Mouse (Mus musculus) brown adipose tissue, adult 24 weeks (tissue): ENCODE measurements around the gene Tbl1xr1. TPM values are rescaled to one million over a fixed set of nuclear protein-coding genes. Genes with fewer than 3 reads are reported as not detected.

Experiments
- H3K27ac ChIP-seq: fragments of 200-500 bp; replicated peaks from 2 replicates; pipeline ENCODE4 v1.5.1; 2012; ENCODE audit warnings: low read depth, mild to moderate bottlenecking, low read length
- H3K4me1 ChIP-seq: fragments of 200-500 bp; 2 replicates; pipeline ENCODE4 v1.6.1; 2012; ENCODE audit warnings: low read length, mixed read lengths; ENCODE audit not compliant: control insufficient read depth, insufficient read depth, insufficient read length
- H3K4me3 ChIP-seq: fragments of 200-500 bp; 2 replicates; pipeline ENCODE4 v1.5.1; 2012; ENCODE audit warnings: low read depth, mild to moderate bottlenecking, low read length, moderate library complexity; ENCODE audit not compliant: insufficient read depth
- polyA plus RNA-seq: library from polyadenylated mRNA; stranded (reverse); fragments of >200 nt; gene quantifications from 2 replicates; pipeline ENCODE4 v1.2.4, GENCODE M21; 2012; ENCODE audit not compliant: missing spikeins, insufficient read depth, insufficient read length

Tbl1xr1 gene
- polyA plus RNA-seq, 1 experiment, result 21.8 TPM

DNA sequence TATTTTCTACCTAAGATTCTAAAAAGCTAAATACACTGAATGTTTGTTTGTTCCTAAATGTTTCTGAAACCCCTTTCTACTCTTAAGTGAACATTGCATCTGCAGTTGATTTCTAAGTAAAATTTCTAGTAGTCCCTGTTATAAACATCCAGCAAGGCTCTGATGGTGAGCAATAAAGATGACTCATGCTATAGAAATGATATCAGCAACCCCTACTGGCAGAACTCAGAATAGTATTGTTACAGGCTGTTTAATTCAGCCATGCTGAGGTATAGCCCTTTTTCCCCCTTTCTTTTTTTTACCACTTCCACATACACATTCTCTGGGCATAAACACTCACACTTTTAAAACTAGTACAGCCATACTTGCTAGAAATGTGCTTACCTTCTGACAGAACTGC lies 114.0 kb downstream of the Tbl1xr1 start:
- no peaks in the 10 kb centered on the region for H3K4me1 ChIP-seq
- no peak overlapping the region for H3K4me3 ChIP-seq
- no peak overlapping the region for H3K27ac ChIP-seq

DNA sequence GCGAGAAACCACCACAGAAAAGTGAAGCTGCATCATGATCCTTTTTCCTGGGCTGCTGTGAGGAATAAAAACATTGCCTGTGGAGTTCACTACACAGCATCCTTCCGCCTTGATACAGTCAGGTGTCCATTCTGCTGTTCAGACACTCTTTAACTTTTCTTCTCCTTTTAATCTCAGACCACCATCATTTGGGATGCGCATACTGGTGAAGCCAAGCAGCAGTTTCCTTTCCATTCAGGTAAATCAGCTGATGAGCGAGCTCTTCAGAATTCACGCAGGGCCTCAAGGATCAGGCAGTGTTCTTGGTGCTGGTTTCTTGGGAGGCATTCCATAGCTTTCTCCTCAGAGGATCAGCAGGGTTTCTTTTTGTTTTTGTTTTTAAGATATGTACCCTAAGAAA lies 116.5 kb downstream of the Tbl1xr1 start:
- no peak overlapping the region for H3K4me3 ChIP-seq
- no peaks in the 10 kb centered on the region for H3K4me1 ChIP-seq
- no peak overlapping the region for H3K27ac ChIP-seq

DNA sequence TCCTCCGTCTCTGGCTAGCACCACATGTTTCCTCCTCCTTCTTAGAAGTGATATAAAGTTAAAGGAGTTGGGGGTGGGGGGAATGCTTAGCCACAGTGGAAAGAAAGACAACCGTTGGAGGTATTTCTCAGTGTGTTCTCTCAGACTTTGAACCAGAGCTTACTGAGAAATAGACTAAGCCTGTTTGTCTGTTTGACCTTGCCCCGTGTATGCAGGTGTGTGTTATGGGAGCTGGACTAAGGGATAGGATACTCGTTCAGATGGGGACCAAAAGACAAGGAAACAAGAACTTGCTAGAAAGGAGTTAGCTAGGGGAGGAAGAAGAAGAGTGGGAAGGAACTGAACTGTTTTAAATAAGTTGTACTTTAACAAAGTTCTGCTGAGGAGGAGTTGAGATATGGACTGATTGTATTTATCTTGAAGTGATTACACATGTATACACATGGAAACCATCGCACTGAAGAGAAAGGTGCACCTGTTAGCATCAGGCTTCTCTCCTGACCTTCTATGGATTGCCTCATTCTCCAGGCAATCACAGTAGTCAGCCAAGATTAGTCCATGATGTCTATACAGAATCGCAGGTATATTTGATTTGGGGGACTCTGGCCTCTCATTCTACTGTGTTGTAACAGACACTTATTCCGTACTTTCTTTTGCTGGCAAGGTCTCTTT lies 117.9 kb downstream of the Tbl1xr1 start:
- no peaks in the 10 kb centered on the region for H3K4me1 ChIP-seq
- H3K27ac ChIP-seq, result no peak overlapping the region
- no peak overlapping the region for H3K4me3 ChIP-seq

DNA sequence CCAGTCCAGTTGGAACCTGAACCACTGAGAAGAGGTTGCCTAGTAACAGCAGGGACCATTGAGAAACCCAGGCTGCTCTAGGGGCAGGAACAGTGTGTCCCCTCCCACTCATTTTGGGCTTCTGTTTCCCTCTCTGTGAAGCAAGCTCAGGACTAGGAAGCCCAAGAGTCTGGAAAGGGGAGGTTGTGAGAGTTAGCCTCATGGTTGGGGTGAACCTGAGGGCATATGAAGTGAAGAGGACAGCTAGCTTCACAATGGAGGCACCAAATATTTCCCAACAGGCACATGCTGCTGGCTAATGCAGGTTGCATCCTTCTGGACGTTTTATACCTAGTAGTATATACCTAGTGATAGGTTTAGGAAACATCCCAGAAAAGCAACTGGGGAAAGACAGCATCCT lies 122.3 kb downstream of the Tbl1xr1 start:
- Histone ChIP-seq H3K4me3 (no peak overlapping the region), H3K4me1 (no peaks in the 10 kb centered on the region), H3K27ac (no peak overlapping the region)

DNA sequence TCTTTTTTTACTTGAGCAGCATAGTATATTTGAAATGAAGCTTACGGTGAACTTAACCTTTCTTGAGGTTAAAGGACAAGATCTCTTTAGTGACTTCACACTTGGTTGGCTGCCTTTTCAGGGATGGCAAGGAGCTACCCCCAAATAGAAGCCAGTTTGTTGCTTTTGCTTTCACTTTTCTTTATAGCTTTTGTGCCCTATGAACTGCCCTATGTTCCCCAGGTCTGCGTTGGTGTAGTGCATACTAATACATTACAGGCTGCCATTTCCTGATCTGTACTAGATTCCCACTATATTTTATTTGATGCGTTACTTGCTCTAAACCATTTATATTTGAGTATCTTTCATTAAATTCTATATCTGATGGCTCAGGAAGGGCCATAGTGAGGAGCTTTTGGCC lies 127.7 kb downstream of the Tbl1xr1 start:
- H3K4me3 ChIP-seq, result no peak overlapping the region
- no peak overlapping the region for H3K27ac ChIP-seq
- no peaks in the 10 kb centered on the region for H3K4me1 ChIP-seq

DNA sequence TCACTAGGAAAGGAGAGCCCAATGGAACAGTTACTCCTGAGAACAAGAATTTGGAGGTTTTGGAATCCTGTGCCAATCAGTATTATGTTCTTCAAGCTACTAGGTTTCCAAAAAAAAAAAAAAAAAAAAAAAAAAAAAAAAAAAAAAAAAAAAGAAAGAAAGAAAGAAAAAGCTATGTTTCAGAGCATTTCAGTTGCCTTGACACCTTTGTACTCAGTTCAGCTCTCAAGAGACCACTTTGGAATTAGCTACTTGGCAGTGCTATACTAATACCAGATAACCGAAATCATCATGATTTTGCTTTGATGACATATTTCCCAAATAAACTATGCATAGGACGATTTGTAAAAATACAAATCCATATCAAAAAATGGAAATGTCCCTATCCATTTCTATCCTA lies 145.1 kb downstream of the Tbl1xr1 start:
- no peaks in the 10 kb centered on the region for H3K4me1 ChIP-seq
- H3K27ac ChIP-seq, result no peak overlapping the region
- H3K4me3 ChIP-seq, result no peak overlapping the region

DNA sequence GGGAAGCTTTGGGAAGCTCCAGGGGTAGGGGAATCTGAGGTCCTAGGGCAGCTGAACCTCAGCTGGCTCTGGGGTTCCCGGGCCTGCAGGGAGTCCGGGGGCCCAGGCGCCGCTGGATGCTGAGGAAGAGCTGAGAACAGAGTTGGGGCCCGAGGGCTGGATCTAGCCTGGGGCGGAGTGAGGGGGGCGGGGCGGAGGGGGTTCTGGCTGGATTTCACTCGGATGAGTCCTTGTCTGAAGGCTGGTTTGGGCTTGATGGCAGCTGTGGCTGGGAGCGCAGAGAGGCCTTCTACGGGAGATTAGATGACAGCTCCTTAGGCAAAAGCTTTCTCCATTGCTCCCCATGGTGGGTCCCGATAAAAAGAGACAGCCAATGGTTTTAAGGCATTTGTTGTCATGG lies 145.9 kb downstream of the Tbl1xr1 start:
- H3K27ac ChIP-seq, result no peak overlapping the region
- no peak overlapping the region for H3K4me3 ChIP-seq
- no peaks in the 10 kb centered on the region for H3K4me1 ChIP-seq

DNA sequence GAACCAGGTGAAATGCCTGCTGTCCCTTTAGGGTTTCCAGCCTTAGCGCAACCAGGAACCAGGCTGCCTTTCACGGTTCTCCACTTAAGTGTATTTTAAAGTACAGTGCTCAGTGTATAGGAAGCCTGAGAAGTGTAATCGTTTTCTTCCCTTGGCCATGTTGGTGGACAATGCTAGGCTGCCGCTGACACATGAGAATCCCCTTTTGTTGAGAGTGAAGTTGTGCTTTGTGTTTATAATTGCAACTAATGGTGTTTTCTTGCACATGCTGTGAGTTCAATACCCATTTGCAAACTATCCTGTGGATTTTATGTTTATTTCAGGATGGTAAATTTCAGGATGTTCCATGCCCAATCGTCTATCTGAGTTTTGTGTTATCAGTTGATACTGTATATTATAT lies 146.6 kb downstream of the Tbl1xr1 start:
- Histone ChIP-seq H3K4me1 (no peaks in the 10 kb centered on the region), H3K4me3 (no peak overlapping the region), H3K27ac (no peak overlapping the region)

- Histone ChIP-seq H3K27ac (no peak overlapping the region), H3K4me3 (no peak overlapping the region), H3K4me1 (no peaks in the 10 kb centered on the region)
Measured at GRCm38 (mm10) chr3:22228052-22228451, 151.6 kb downstream of the Tbl1xr1 start.

GRCm38 (mm10) chr3:22230635-22231034 lies 154.2 kb downstream of the Tbl1xr1 start:
- Histone ChIP-seq H3K27ac (no peak overlapping the region), H3K4me3 (no peak overlapping the region), H3K4me1 (no peaks in the 10 kb centered on the region)

DNA sequence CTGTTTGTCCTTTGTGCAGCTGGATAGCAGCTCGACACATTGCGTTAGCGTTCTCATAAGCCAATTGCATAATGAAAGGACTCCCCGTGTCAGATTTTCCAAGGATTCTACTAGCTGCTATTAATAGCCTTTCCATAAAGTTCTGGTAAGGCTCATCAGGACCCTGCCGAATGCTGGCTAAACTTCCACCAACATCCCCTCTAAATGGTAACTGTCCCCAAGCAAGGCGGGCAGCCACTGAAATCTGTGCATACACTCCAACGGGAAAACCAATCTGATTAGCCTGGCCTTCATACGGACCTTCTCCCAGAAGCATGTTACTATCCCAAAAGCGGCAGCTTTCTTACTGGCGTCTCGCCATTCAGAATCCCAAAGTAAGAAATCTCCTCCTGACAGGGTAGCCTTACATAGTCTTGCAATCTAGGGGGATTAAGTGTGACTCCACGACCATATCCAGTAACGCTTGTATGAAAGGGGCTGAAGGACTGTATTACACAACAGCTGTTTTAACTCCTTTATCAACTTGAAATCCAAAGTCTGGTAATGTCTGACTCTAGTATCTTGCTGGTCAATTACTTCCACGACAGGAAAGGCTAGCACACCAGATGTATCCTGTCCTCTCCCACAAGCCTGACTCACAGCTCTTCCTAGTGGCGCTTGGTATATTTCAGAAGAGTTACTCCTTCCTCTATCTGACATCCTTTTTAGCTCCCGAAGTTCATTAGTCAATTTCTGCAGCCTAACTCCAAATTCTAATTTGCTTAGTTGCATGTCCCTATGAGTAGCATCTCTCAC lies 161.9 kb downstream of the Tbl1xr1 start:
- no peaks in the 10 kb centered on the region for H3K4me1 ChIP-seq
- H3K4me3 ChIP-seq, result no peak overlapping the region
- no peak overlapping the region for H3K27ac ChIP-seq
